Comparison of ENCODE assay signal across 26 mouse cellular contexts in genomic region chr3:154690260-154690659, GRCm38 (mm10). TPM values are rescaled to one million over a fixed set of nuclear protein-coding genes. Genes with fewer than 3 reads are reported as not detected.
"Had no signal": no experiment of that assay in that cellular context is flagged by ENCODE, and none has a peak within 500 bp of the region (broad histone marks: within the 10 kb centered on the region; RNA-seq: fewer than 3 reads in every experiment).

No protein-coding gene starts in this region.

- H3K9ac ChIP-seq: embryonic facial prominence, embryonic 12.5 days; embryonic facial prominence, embryonic 13.5 days; embryonic facial prominence, embryonic 15.5 days; forebrain, embryonic 12.5 days; forebrain, embryonic 13.5 days; forebrain, embryonic 15.5 days; forebrain, postnatal 0 days had no signal

- H3K9me3 ChIP-seq: embryonic facial prominence, embryonic 10.5 days; embryonic facial prominence, embryonic 12.5 days; embryonic facial prominence, embryonic 13.5 days; embryonic facial prominence, embryonic 15.5 days; forebrain, embryonic 10.5 days; forebrain, embryonic 12.5 days; forebrain, embryonic 13.5 days; forebrain, embryonic 15.5 days had no signal

- H3K27ac ChIP-seq: embryonic facial prominence, embryonic 10.5 days; embryonic facial prominence, embryonic 12.5 days; embryonic facial prominence, embryonic 13.5 days; embryonic facial prominence, embryonic 15.5 days; forebrain, embryonic 10.5 days; forebrain, embryonic 12.5 days; forebrain, embryonic 13.5 days; forebrain, embryonic 15.5 days; gastrocnemius, adult 2 months; heart, adult 2 months had no signal

- H3K4me3 ChIP-seq: embryonic facial prominence, embryonic 10.5 days; embryonic facial prominence, embryonic 12.5 days; embryonic facial prominence, embryonic 13.5 days; embryonic facial prominence, embryonic 15.5 days; erythroblast, embryonic 14.5 days; forebrain, embryonic 10.5 days; forebrain, embryonic 12.5 days; forebrain, embryonic 13.5 days; forebrain, embryonic 15.5 days; gastrocnemius, adult 2 months; heart, adult 2 months had no signal

- H3K36me3 ChIP-seq: embryonic facial prominence, embryonic 10.5 days; embryonic facial prominence, embryonic 12.5 days; embryonic facial prominence, embryonic 13.5 days; embryonic facial prominence, embryonic 15.5 days; forebrain, embryonic 10.5 days; forebrain, embryonic 12.5 days; forebrain, embryonic 15.5 days had no signal

- H3K4me1 ChIP-seq: embryonic facial prominence, embryonic 12.5 days had no signal

- H3K4me2 ChIP-seq: embryonic facial prominence, embryonic 12.5 days; embryonic facial prominence, embryonic 13.5 days; embryonic facial prominence, embryonic 15.5 days; forebrain, embryonic 12.5 days; forebrain, embryonic 13.5 days; forebrain, embryonic 15.5 days had no signal

- H3K27me3 ChIP-seq: embryonic facial prominence, embryonic 12.5 days; embryonic facial prominence, embryonic 15.5 days; forebrain, embryonic 12.5 days; forebrain, embryonic 13.5 days; forebrain, embryonic 15.5 days had no signal

- DNase-seq: cerebellum, adult 9-10 months; cerebellum, adult 9-11 months; cerebellum, postnatal 10 days; cerebellum, postnatal 14 days; cerebellum, postnatal 25 days; cerebellum, postnatal 36 days; embryo, embryonic 11 days; forebrain, postnatal 0 days; gastrocnemius, adult 2 months; gastrocnemius, postnatal 10 days; gastrocnemius, postnatal 14 days; gastrocnemius, postnatal 25 days; gastrocnemius, postnatal 36 days; heart, adult 18-20 months; heart, adult 2 months had no signal

RNA-seq across cellular contexts. Expression of gene Erich3, which starts 26.6 kb away (rescaled TPM):
- total RNA-seq: common myeloid progenitor, adult 5-6 weeks; gastrocnemius, postnatal 25 days; gastrocnemius, postnatal 36 days; granulocyte monocyte progenitor cell, adult 5-6 weeks had no signal
- polyA plus RNA-seq: erythroblast, embryonic 14.5 days had no signal
